Mouse (Mus musculus): ENCODE results near the gene 1600014C10Rik. TPM values are rescaled to one million over a fixed set of nuclear protein-coding genes. Genes with fewer than 3 reads are reported as not detected.

Gene 1600014C10Rik
- polyA plus RNA-seq, 1 experiment = 5.3 TPM

DNA sequence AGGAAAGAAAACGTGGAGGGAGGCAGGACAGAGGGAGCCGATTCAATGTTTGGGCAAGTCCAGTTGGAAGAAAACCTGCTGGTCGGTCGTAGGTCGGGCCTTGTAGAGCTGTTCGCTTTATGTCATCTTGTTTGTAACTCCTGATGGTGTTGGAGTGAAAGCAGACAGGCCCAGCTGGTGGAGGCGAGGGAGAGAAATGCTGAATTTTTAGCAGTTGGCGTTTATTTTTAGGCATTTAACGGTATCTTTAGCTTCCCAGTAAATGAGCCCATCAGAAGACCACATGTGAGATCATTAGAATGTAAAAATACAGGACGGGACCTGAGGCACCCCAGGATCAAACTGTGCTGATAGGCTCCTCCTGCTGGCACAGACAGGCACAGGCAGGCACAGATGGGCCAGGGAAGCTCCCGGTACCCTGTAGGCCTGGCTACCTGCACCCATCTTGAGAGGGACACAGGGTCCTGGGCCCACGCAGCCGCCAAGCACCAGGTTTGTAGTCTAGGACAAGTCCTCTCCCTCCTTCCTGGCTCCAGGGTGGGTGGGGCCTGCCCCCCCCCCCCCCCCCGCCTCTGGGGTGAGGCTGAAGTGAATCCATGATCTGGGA, 31.2 kb upstream of the 1600014C10Rik start:
- Histone ChIP-seq H3K9me3 (replicated peaks; ENCODE audit: control insufficient read depth, insufficient read depth, low read length, poor library complexity, severe bottlenecking) (no peaks in the 10 kb centered on the region), H3K4me1 (ENCODE audit: control insufficient read depth, insufficient read depth, low read length) (no peaks in the 10 kb centered on the region), H3K4me3 (ENCODE audit: low read depth, low read length) (no peak overlapping the region), H3K27me3 (ENCODE audit: control insufficient read depth, insufficient read depth, low read length, poor library complexity, severe bottlenecking) (no peaks in the 10 kb centered on the region), H3K9ac (ENCODE audit: low read depth, poor library complexity, severe bottlenecking) (no peak overlapping the region), H3K27ac (ENCODE audit: insufficient read depth, low read length) (no peak overlapping the region), H3K36me3 (ENCODE audit: control insufficient read depth, insufficient read depth, low read length, poor library complexity, severe bottlenecking) (no peaks in the 10 kb centered on the region)
- no peak for TF ChIP-seq EP300 (IDR thresholded peaks at IDR 0.05; ENCODE audit: insufficient read depth, low read depth, low read length)
- TF ChIP-seq POLR2A (IDR thresholded peaks at IDR 0.05; ENCODE audit: insufficient read depth, low read length) = no peak
- no peak for TF ChIP-seq CTCF (IDR thresholded peaks at IDR 0.05; ENCODE audit: low read depth, low read length)

DNA sequence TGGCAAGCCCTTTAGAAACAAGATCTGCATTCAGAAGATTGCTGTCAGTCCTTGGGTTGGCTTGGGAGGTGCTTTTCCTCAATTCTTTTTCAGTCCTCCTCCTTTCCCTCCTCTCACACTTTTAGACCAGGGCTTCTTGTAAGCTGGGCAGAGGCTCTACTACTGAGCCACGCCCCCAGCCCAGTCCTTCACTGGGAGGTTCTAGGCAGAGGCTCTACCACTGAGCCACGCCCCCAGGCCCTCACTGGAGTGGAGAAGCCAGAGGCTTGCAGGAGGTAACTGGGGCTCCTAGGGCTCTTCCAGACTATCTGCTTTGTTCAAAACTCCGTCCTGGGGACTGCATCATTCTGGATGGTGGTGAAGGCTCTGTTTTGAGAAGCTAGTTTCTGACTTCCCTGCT, 30.4 kb upstream of the 1600014C10Rik start:
- H3K27ac ChIP-seq (ENCODE audit: insufficient read depth, low read length) = no peak overlapping the region
- no peaks in the 10 kb centered on the region for H3K27me3 ChIP-seq (ENCODE audit: control insufficient read depth, insufficient read depth, low read length, poor library complexity, severe bottlenecking)
- no peak for TF ChIP-seq EP300 (IDR thresholded peaks at IDR 0.05; ENCODE audit: insufficient read depth, low read depth, low read length)
- TF ChIP-seq CTCF (IDR thresholded peaks at IDR 0.05; ENCODE audit: low read depth, low read length) = no peak
- TF ChIP-seq POLR2A (IDR thresholded peaks at IDR 0.05; ENCODE audit: insufficient read depth, low read length) = no peak

DNA sequence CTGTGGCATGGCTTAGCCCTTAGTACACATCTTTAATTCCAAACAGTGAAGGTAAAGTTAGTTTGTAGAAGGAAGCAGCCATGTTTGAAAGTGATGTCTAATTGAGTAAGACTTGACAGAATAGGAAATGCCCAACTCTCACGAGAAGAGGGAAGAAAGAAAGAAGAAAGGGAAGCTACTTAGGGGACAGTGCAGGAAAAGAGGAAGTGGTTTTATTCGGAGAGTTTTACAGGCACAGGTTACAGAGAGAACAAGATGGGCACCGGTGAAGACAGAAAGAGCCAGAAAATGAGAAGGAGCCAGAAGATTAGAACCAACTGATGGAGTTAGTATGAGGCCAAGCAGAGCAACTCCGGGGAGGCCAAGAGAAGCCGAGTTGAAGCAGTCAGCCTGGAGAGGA, 27.2 kb upstream of the 1600014C10Rik start:
- H3K27ac ChIP-seq (ENCODE audit: insufficient read depth, low read length) = no peak overlapping the region
- TF ChIP-seq EP300 (IDR thresholded peaks at IDR 0.05; ENCODE audit: insufficient read depth, low read depth, low read length) = no peak
- TF ChIP-seq POLR2A (IDR thresholded peaks at IDR 0.05; ENCODE audit: insufficient read depth, low read length) = no peak
- TF ChIP-seq CTCF (IDR thresholded peaks at IDR 0.05; ENCODE audit: low read depth, low read length) = no peak

More for the DNA sequence above, 30.4 kb upstream of the 1600014C10Rik start:
- Histone ChIP-seq H3K9ac (ENCODE audit: low read depth, poor library complexity, severe bottlenecking) (no peak overlapping the region), H3K4me1 (ENCODE audit: control insufficient read depth, insufficient read depth, low read length) (no peaks in the 10 kb centered on the region), H3K9me3 (replicated peaks; ENCODE audit: control insufficient read depth, insufficient read depth, low read length, poor library complexity, severe bottlenecking) (no peaks in the 10 kb centered on the region), H3K36me3 (ENCODE audit: control insufficient read depth, insufficient read depth, low read length, poor library complexity, severe bottlenecking) (no peaks in the 10 kb centered on the region), H3K4me3 (ENCODE audit: low read depth, low read length) (no peak overlapping the region)

DNA sequence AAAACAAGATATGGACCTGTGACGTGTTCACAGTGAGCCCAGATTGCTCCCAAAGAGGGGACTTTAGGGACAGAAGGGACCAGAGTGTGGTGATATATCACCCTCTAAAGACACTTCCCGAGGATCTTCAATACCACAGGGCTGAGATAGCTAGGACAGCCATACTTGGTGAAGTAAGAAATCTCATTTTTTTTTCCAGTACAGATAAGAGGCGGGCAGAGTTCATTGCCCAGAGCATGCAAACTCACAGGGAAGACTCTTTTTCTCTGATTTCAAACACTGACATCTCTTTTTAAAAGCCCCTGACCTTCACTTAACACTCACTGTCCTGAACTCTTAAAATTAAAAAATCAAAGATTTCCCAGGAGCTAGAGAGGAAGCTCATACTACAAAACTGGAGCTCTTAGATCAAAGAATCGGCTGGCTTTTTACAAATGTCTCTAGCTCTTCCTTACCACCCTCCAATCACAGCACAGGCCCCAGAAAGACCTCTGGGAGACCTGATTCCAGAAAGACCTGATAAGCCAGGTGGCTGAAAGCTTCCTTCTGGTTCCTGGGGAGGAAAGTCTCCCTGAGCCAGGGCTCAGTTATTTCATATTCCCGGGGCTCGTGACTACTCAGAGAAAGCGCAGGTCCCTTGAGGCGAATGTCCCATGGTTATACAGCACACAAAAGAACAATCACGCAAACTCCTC, 24.1 kb upstream of the 1600014C10Rik start:
- H3K9me3 ChIP-seq (replicated peaks; ENCODE audit: control insufficient read depth, insufficient read depth, low read length, poor library complexity, severe bottlenecking) = no peaks in the 10 kb centered on the region
- H3K27me3 ChIP-seq (ENCODE audit: control insufficient read depth, insufficient read depth, low read length, poor library complexity, severe bottlenecking) = no peaks in the 10 kb centered on the region

More for the DNA sequence above, 27.2 kb upstream of the 1600014C10Rik start:
- Histone ChIP-seq H3K4me3 (ENCODE audit: low read depth, low read length) (no peak overlapping the region), H3K36me3 (ENCODE audit: control insufficient read depth, insufficient read depth, low read length, poor library complexity, severe bottlenecking) (no peaks in the 10 kb centered on the region), H3K4me1 (ENCODE audit: control insufficient read depth, insufficient read depth, low read length) (no peaks in the 10 kb centered on the region), H3K27me3 (ENCODE audit: control insufficient read depth, insufficient read depth, low read length, poor library complexity, severe bottlenecking) (no peaks in the 10 kb centered on the region), H3K9me3 (replicated peaks; ENCODE audit: control insufficient read depth, insufficient read depth, low read length, poor library complexity, severe bottlenecking) (no peaks in the 10 kb centered on the region), H3K9ac (ENCODE audit: low read depth, poor library complexity, severe bottlenecking) (no peak overlapping the region)

DNA sequence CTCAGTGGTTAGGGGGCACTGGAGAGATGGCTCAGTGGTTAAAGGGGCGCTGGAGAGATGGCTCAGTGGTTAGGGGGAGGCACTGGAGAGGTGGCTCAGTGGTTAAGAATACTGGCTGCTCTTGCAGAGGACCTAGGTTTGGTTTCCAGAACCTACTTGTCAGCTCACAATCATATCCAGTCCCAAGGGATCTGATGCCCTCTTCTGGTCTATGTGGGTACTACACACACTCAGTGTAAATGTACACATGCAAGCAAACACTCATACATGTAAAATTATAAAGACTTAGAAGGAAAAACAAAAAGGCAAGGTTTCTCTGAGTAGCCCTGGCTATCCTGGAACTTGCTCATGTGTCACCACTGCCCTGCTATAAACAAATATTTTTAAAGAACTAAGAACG, 21.6 kb upstream of the 1600014C10Rik start:
- TF ChIP-seq CTCF (IDR thresholded peaks at IDR 0.05; ENCODE audit: low read depth, low read length) (no peak), EP300 (IDR thresholded peaks at IDR 0.05; ENCODE audit: insufficient read depth, low read depth, low read length) (no peak), POLR2A (IDR thresholded peaks at IDR 0.05; ENCODE audit: insufficient read depth, low read length) (no peak)
- H3K4me1 ChIP-seq (ENCODE audit: control insufficient read depth, insufficient read depth, low read length) = no peaks in the 10 kb centered on the region
- H3K27ac ChIP-seq (ENCODE audit: insufficient read depth, low read length) = no peak overlapping the region
- no peaks in the 10 kb centered on the region for H3K27me3 ChIP-seq (ENCODE audit: control insufficient read depth, insufficient read depth, low read length, poor library complexity, severe bottlenecking)
- no peak overlapping the region for H3K4me3 ChIP-seq (ENCODE audit: low read depth, low read length)
- H3K9ac ChIP-seq (ENCODE audit: low read depth, poor library complexity, severe bottlenecking) = no peak overlapping the region
- H3K9me3 ChIP-seq (replicated peaks; ENCODE audit: control insufficient read depth, insufficient read depth, low read length, poor library complexity, severe bottlenecking) = no peaks in the 10 kb centered on the region
- H3K36me3 ChIP-seq (ENCODE audit: control insufficient read depth, insufficient read depth, low read length, poor library complexity, severe bottlenecking) = no peaks in the 10 kb centered on the region

More for the DNA sequence above, 24.1 kb upstream of the 1600014C10Rik start:
- Histone ChIP-seq H3K4me3 (ENCODE audit: low read depth, low read length) (no peak overlapping the region), H3K36me3 (ENCODE audit: control insufficient read depth, insufficient read depth, low read length, poor library complexity, severe bottlenecking) (no peaks in the 10 kb centered on the region), H3K4me1 (ENCODE audit: control insufficient read depth, insufficient read depth, low read length) (no peaks in the 10 kb centered on the region), H3K27ac (ENCODE audit: insufficient read depth, low read length) (no peak overlapping the region), H3K9ac (ENCODE audit: low read depth, poor library complexity, severe bottlenecking) (no peak overlapping the region)
- TF ChIP-seq CTCF (IDR thresholded peaks at IDR 0.05; ENCODE audit: low read depth, low read length) = no peak
- TF ChIP-seq EP300 (IDR thresholded peaks at IDR 0.05; ENCODE audit: insufficient read depth, low read depth, low read length) = no peak
- TF ChIP-seq POLR2A (IDR thresholded peaks at IDR 0.05; ENCODE audit: insufficient read depth, low read length) = no peak

DNA sequence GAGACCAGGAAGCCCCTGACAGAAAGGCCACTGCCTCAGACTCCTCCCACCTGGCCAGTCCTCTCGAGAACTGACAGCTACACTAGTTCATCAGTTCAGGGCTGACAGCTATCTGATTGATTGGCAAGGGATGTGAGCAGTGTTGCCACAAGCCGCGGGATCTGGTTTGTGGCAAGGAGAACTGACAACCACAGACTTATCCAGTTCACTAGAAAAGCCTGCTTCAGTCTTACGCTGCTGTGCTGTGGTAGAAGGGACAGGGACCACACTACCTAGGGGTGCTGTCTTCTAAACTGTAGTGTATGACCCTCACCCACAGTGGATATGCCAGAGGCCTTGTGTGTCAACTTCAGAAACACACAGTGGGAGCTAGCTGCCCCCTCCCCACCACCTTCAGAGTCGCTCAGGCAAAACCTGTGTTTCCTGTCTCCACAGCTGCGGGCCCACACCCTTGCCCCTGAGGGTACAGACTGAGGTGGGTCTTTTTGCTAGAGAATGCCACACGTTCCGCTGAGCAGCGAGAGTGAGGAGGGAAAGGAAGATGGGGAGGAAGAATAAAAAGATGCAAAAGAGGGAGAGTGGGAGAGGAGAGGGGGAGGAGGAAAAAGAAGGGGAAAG, 19.5 kb upstream of the 1600014C10Rik start:
- Histone ChIP-seq H3K36me3 (ENCODE audit: control insufficient read depth, insufficient read depth, low read length, poor library complexity, severe bottlenecking) (no peaks in the 10 kb centered on the region), H3K9me3 (replicated peaks; ENCODE audit: control insufficient read depth, insufficient read depth, low read length, poor library complexity, severe bottlenecking) (no peaks in the 10 kb centered on the region), H3K27me3 (ENCODE audit: control insufficient read depth, insufficient read depth, low read length, poor library complexity, severe bottlenecking) (no peaks in the 10 kb centered on the region), H3K4me1 (ENCODE audit: control insufficient read depth, insufficient read depth, low read length) (no peaks in the 10 kb centered on the region), H3K27ac (ENCODE audit: insufficient read depth, low read length) (no peak overlapping the region), H3K4me3 (ENCODE audit: low read depth, low read length) (no peak overlapping the region), H3K9ac (ENCODE audit: low read depth, poor library complexity, severe bottlenecking) (no peak overlapping the region)
- TF ChIP-seq POLR2A (IDR thresholded peaks at IDR 0.05; ENCODE audit: insufficient read depth, low read length) = no peak
- no peak for TF ChIP-seq CTCF (IDR thresholded peaks at IDR 0.05; ENCODE audit: low read depth, low read length)
- 0 out of 2 replicates have a peak, but pooled peaks have one; percentile 23 for TF ChIP-seq EP300 (IDR thresholded peaks at IDR 0.05; ENCODE audit: insufficient read depth, low read depth, low read length)
